Mouse (Mus musculus): ENCODE data around the gene P3h3.

- TF ChIP-seq POLR2A (IDR thresholded peaks at IDR 0.05; ENCODE audit: borderline replicate concordance, control insufficient read depth, low read depth, low read length) (no peak), CTCF (IDR thresholded peaks at IDR 0.05; ENCODE audit: control insufficient read depth, insufficient read depth, low read length) (no peak)
Measured at GRCm38 (mm10) chr6:124791911-124792310, 65.6 kb downstream of the P3h3 start.
